Mouse (Mus musculus) testis, adult 2 months (tissue): ENCODE data around the gene Nkx1-2. TPM values are rescaled to one million over a fixed set of nuclear protein-coding genes. Genes with fewer than 3 reads are reported as not detected.

ENCODE experiments used
- H3K27ac ChIP-seq: fragments of 200-500 bp; 2 replicates; pipeline ENCODE4 v1.5.1; 2012; ENCODE audit warnings: low read depth, low read length; ENCODE audit not compliant: control insufficient read depth, insufficient read depth
- H3K27me3 ChIP-seq: fragments of 200-500 bp; 2 replicates; pipeline ENCODE4 v1.6.1; 2012; ENCODE audit warnings: mild to moderate bottlenecking, low read length, moderate library complexity; ENCODE audit not compliant: control insufficient read depth, insufficient read depth
- H3K36me3 ChIP-seq: fragments of 200-500 bp; 2 replicates; pipeline ENCODE4 v1.6.1; 2012; ENCODE audit warnings: mild to moderate bottlenecking, low read length; ENCODE audit not compliant: control insufficient read depth, insufficient read depth
- H3K4me1 ChIP-seq: fragments of 200-500 bp; 2 replicates; pipeline ENCODE4 v1.6.1; 2012; ENCODE audit warnings: low read length; ENCODE audit not compliant: control insufficient read depth, insufficient read depth
- H3K4me3 ChIP-seq: fragments of 200-500 bp; 2 replicates; pipeline ENCODE4 v1.5.1; 2012; ENCODE audit warnings: low read depth, mild to moderate bottlenecking, low read length, moderate library complexity, mixed read lengths; ENCODE audit not compliant: control insufficient read depth
- CTCF ChIP-seq: fragments of 200-500 bp; IDR thresholded peaks from 2 replicates; pipeline ENCODE4 v1.5.1; 2012; ENCODE audit warnings: low read depth, mild to moderate bottlenecking, inconsistent platforms, low read length, moderate library complexity; ENCODE audit not compliant: control insufficient read depth, insufficient read depth, insufficient replicate concordance
- POLR2A ChIP-seq: fragments of 200-500 bp; IDR thresholded peaks from 2 replicates; pipeline ENCODE4 v1.6.1; 2012; ENCODE audit warnings: low read depth, mild to moderate bottlenecking, inconsistent platforms, low read length, moderate library complexity; ENCODE audit not compliant: control insufficient read depth
- polyA plus RNA-seq: library from polyadenylated mRNA; depleted of rRNA; stranded (reverse); fragments of >200 nt; gene quantifications from 2 replicates; pipeline ENCODE4 v1.2.3, GENCODE M21; 2012

Gene Nkx1-2
- polyA plus RNA-seq, 1 experiment, result 0.15 TPM

DNA sequence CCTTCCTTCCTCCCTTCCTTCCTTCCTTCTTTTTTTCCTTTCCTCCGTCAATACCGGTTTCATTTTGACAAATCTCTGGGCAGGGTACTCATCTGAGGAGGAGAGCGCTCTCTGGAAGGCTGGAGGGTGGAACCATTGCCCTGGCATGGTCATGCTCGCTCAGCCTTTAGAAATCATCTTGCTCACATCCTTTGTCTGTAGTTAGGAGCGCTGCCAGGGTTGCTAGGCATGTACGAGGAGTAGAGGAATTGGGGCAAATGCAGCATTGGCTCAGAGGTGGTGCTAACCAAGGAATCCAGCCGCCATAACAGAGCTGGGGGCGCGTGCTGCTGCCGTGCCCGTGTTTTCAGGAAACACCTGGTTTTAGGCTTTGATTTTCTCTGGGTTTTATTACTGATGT is 31.9 kb upstream of the Nkx1-2 start:
- Histone ChIP-seq H3K27ac (no peak overlapping the region), H3K4me3 (no peak overlapping the region), H3K4me1 (no peaks in the 10 kb centered on the region), H3K36me3 (no peaks in the 10 kb centered on the region), H3K27me3 (no peaks in the 10 kb centered on the region)
- TF ChIP-seq POLR2A, result no peak
- no peak for TF ChIP-seq CTCF

DNA sequence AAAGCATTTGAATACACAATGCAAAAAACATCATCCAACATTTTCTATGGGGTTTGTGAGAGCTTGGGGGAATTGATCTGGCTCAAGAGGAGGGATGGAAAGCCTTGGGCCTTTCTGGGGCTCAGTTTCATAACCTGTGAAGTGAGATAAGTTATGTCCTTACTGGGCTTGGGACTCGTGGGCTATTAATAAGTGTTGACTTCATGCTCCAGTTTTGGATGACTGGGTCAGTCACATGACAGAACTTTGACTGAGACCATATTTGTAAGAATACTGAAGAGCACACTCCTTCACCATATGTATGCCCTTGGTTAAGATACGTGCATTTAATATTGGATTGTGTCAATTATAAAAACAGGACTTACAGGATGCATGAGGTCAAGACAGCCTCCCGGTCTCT is 28.0 kb upstream of the Nkx1-2 start:
- no peaks in the 10 kb centered on the region for H3K36me3 ChIP-seq
- H3K4me3 ChIP-seq, result no peak overlapping the region
- no peaks in the 10 kb centered on the region for H3K27me3 ChIP-seq
- H3K27ac ChIP-seq, result no peak overlapping the region
- TF ChIP-seq POLR2A (no peak), CTCF (no peak)
- H3K4me1 ChIP-seq, result no peaks in the 10 kb centered on the region

GRCm38 (mm10) chr7:132626174-132626573 is 26.7 kb upstream of the Nkx1-2 start:
- no peaks in the 10 kb centered on the region for H3K36me3 ChIP-seq
- TF ChIP-seq CTCF (no peak), POLR2A (no peak)
- H3K27ac ChIP-seq, result no peak overlapping the region
- H3K4me3 ChIP-seq, result no peak overlapping the region
- no peaks in the 10 kb centered on the region for H3K27me3 ChIP-seq
- H3K4me1 ChIP-seq, result no peaks in the 10 kb centered on the region

DNA sequence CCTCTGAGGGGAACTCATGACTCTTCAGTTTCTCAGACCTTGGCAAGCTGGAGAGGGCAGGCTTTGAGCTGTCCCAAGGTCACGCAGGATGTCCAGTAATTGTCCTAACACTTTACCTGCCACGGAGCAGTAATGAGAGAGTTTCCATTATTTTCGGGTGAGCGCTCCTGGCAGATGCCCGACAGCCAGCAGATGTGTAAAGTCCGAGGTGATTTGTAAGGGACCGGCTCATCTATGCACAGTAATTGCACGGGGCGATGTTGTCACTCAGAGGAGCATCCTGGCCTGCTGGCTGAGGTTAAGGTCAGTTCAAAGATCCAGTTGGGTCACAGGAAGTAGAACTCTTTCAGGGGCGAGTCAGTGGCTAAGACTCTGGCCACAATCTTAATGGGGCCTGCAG is 24.7 kb upstream of the Nkx1-2 start:
- Histone ChIP-seq H3K27ac (no peak overlapping the region), H3K36me3 (no peaks in the 10 kb centered on the region), H3K4me3 (no peak overlapping the region), H3K4me1 (no peaks in the 10 kb centered on the region), H3K27me3 (no peaks in the 10 kb centered on the region)
- no peak for TF ChIP-seq POLR2A
- TF ChIP-seq CTCF, result no peak

DNA sequence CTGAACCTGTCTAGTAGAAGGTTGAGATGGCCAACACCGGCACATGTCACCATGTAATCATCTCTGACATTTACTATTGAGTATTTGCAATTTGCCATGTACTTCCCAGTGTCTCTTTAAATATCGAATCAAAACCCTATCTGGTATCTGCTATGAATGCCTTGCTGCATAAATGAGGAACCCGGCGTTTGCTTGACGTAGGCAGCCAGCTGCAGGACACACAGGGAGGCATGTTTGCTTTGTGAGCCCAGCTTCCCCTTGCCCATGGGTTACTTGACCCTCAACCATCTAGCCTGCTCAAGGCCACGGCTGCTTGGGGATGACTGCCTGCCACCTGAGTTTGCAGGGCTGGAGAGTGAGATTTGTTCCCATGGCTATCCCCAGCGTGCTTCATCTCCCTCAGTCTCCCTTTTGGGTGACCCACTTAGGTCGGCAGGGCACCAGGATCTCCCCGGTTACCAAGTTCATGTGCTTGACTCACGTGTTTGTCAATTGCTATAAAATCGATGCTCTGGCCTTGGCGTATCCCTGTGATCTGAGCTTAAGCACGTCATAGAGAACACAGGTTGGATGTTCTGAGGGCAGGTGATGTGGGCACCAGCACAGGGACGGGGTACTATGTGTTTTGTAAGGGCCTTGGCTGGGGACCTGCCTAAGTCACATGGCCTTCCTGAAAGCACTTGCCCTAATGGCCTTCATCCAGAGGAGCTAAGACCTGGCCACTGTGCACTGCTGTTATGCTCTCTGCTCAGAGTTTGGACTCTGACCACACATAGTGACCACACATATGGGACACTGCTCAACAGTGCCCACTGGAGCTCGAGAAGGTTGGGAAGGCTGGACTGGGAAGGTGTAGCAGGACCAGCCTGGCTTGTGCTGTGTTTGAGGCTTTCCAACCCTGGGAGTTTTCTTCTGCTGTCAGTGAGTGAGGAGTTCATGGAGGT is 20.8 kb upstream of the Nkx1-2 start:
- Histone ChIP-seq H3K4me1 (no peaks in the 10 kb centered on the region), H3K27me3 (no peaks in the 10 kb centered on the region), H3K4me3 (no peak overlapping the region), H3K27ac (no peak overlapping the region), H3K36me3 (no peaks in the 10 kb centered on the region)
- TF ChIP-seq POLR2A (no peak), CTCF (no peak)

- Histone ChIP-seq H3K4me3 (no peak overlapping the region), H3K27ac (no peak overlapping the region), H3K4me1 (no peaks in the 10 kb centered on the region), H3K36me3 (no peaks in the 10 kb centered on the region), H3K27me3 (no peaks in the 10 kb centered on the region)
- TF ChIP-seq POLR2A, result no peak
- no peak for TF ChIP-seq CTCF
Measured at GRCm38 (mm10) chr7:132619549-132619948, 20.1 kb upstream of the Nkx1-2 start.

DNA sequence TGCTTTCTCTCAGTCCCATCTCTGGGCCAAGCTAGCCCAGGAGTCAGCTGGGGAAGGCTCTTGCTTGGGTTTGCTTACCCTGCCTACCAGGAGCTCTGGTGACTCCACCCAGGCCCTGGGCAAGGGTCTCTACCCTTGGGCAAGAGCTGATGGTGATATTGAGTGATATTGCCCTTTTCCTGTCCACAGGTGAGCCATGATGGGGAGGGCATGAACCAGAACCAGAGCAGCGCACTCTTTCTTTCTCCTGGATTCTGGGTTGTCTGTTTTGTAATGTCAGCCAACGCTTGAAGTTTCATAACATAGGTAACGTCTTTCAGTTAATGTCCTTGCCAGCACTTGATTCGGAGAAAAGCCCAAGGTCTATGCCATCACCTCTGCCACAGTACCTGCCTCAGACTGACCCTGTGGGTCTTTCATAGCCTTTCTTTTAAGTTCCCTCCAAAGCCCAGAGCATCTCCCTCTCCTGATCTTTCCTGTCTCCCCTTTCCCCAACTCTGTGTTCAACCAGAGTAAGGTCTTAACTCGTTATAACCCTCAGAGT is 17.7 kb upstream of the Nkx1-2 start:
- Histone ChIP-seq H3K27ac (no peak overlapping the region), H3K36me3 (no peaks in the 10 kb centered on the region), H3K27me3 (no peaks in the 10 kb centered on the region), H3K4me1 (no peaks in the 10 kb centered on the region), H3K4me3 (no peak overlapping the region)
- TF ChIP-seq CTCF (no peak), POLR2A (no peak)
